Mouse (Mus musculus): ENCODE data around the gene Pawr.

- no peak for TF ChIP-seq ZC3H11A (IDR thresholded peaks at IDR 0.05; ENCODE audit: borderline replicate concordance, low read depth, low read length)
- TF ChIP-seq CHD2 (IDR thresholded peaks at IDR 0.05; ENCODE audit: low read depth, low read length): no peak
- no peak for TF ChIP-seq MAFK (IDR thresholded peaks at IDR 0.05; ENCODE audit: insufficient read depth, low read depth, low read length)
- TF ChIP-seq HCFC1 (IDR thresholded peaks at IDR 0.05; ENCODE audit: borderline replicate concordance, insufficient read depth, low read length): no peak
Observed at GRCm38 (mm10) chr10:108283418-108283817, 48.5 kb upstream of the Pawr start.
